Mouse (Mus musculus) limb, embryonic 14.5 days (tissue): ENCODE measurements at regions not wholly inside any gene's neighbourhood (a gene's known extent, or its start where the extent isn't known, plus 50 kb on each side); places are given as distances from the start of the nearest gene placed in this dataset.

Source experiments
- ATAC-seq: fragments of 200-750 bp; cut with Nextera tagmentation; 2 replicates; pipeline ENCODE4 v1.8.0; 2017; ENCODE audit warnings: low read depth, moderate number of reproducible peaks, moderate TSS enrichment; ENCODE audit not compliant: low FRiP score
- DNase-seq: peaks from one replicate; pipeline ENCODE4 v3.0.0-alpha.2; 2015; ENCODE audit warnings: low spot score
- H3K27ac ChIP-seq: fragments of 300-500 bp; sonication (generic); replicated peaks from 2 replicates; pipeline ENCODE4 v1.5.1; 2014; ENCODE audit warnings: low read depth, mild to moderate bottlenecking, low read length, moderate library complexity, mixed read lengths
- H3K27me3 ChIP-seq: fragments of 300-500 bp; sonication (generic); 2 replicates; pipeline ENCODE4 v1.6.1; 2014; ENCODE audit warnings: low read length, mixed read lengths; ENCODE audit not compliant: control insufficient read depth, insufficient read depth
- H3K36me3 ChIP-seq: fragments of 300-500 bp; sonication (generic); 2 replicates; pipeline ENCODE4 v1.6.1; 2014; ENCODE audit warnings: mild to moderate bottlenecking, low read length, moderate library complexity, mixed read lengths; ENCODE audit not compliant: control insufficient read depth, insufficient read depth
- H3K4me1 ChIP-seq: fragments of 300-500 bp; sonication (generic); 2 replicates; pipeline ENCODE4 v1.6.1; 2014; ENCODE audit warnings: antibody characterized with exemption, low read length, mixed read lengths; ENCODE audit not compliant: control insufficient read depth, insufficient read depth
- H3K4me2 ChIP-seq: fragments of 300-500 bp; sonication (generic); replicated peaks from 2 replicates; pipeline ENCODE4 v1.6.1; 2014; ENCODE audit warnings: low read depth, mild to moderate bottlenecking, low read length, moderate library complexity; ENCODE audit not compliant: severe bottlenecking
- H3K4me3 ChIP-seq: fragments of 300-500 bp; sonication (generic); replicated peaks from 2 replicates; pipeline ENCODE4 v1.5.1; 2014; ENCODE audit warnings: low read length
- H3K9ac ChIP-seq: fragments of 300-500 bp; sonication (generic); 2 replicates; pipeline ENCODE4 v1.6.1; 2014; ENCODE audit warnings: mild to moderate bottlenecking, low read depth, low read length, moderate library complexity; ENCODE audit not compliant: severe bottlenecking
- H3K9me3 ChIP-seq: fragments of 300-500 bp; sonication (generic); 2 replicates; pipeline ENCODE4 v1.6.1; 2016; ENCODE audit warnings: low read length; ENCODE audit not compliant: control insufficient read depth
- POLR2A ChIP-seq: fragments of 200-500 bp; IDR thresholded peaks from 2 replicates; pipeline ENCODE4 v1.8.0; 2012; ENCODE audit warnings: inconsistent platforms, mild to moderate bottlenecking, moderate library complexity, borderline replicate concordance; ENCODE audit not compliant: insufficient read depth, insufficient read length; ENCODE audit errors: extremely low read depth
- WGBS: fragments of 180-500 bp; shearing (Covaris S2); extraction: QIAGEN DNeasy Blood & Tissue Kit; methylation state at CpG from one replicate; pipeline ENCODE4 v1.1.7; 2014; 5-methylcytosine and 5-hydroxymethylcytosine counted together

GRCm38 (mm10) chr3:21553859-21554258 is 522.6 kb upstream of the Tbl1xr1 start:
- no peaks in the 10 kb centered on the region for H3K36me3 ChIP-seq
- no peak for ATAC-seq
- no peak for TF ChIP-seq POLR2A

GRCm38 (mm10) chr3:21557963-21558441 is 518.5 kb upstream of the Tbl1xr1 start:
- Histone ChIP-seq H3K4me1 (peaks cover 5% of the 10 kb centered on the region; the same call in 1 of the 2 replicates), H3K9ac (no peak overlapping the region), H3K27me3 (no peaks in the 10 kb centered on the region), H3K9me3 (no peaks in the 10 kb centered on the region), H3K4me3 (no peak overlapping the region), H3K27ac (no peak overlapping the region), H3K36me3 (no peaks in the 10 kb centered on the region), H3K4me2 (no peak overlapping the region)
- DNase-seq (peak; percentile 83), ATAC-seq (peak; percentile 47; the same call in 1 of the 2 replicates)
- no peak for TF ChIP-seq POLR2A
- WGBS, result 48% methylated on average over 12 of the region's 12 CpGs

More at GRCm38 (mm10) chr3:21553859-21554258, 522.6 kb upstream of the Tbl1xr1 start:
- Histone ChIP-seq H3K4me1 (peaks cover 5% of the 10 kb centered on the region; the same call in 1 of the 2 replicates), H3K9ac (no peak overlapping the region), H3K9me3 (no peaks in the 10 kb centered on the region), H3K4me2 (no peak overlapping the region), H3K27ac (no peak overlapping the region), H3K27me3 (no peaks in the 10 kb centered on the region), H3K4me3 (no peak overlapping the region)
- WGBS, result 56% methylated on average over 1 of the region's 1 CpGs
- DNase-seq, result no peak

GRCm38 (mm10) chr3:21562771-21563312 is 513.6 kb upstream of the Tbl1xr1 start:
- no peak for TF ChIP-seq POLR2A
- no peak overlapping the region for H3K4me2 ChIP-seq
- ATAC-seq (no peak), DNase-seq (no peak)
- H3K27me3 ChIP-seq, result no peaks in the 10 kb centered on the region
- H3K9me3 ChIP-seq, result no peaks in the 10 kb centered on the region
- H3K36me3 ChIP-seq, result no peaks in the 10 kb centered on the region
- 76% methylated on average over 2 of the region's 2 CpGs for WGBS
- no peak overlapping the region for H3K9ac ChIP-seq
- H3K4me3 ChIP-seq, result no peak overlapping the region
- H3K4me1 ChIP-seq, result peaks cover 19% of the 10 kb centered on the region
- H3K27ac ChIP-seq, result no peak overlapping the region

- Histone ChIP-seq H3K9ac (no peak overlapping the region), H3K27ac (no peak overlapping the region), H3K4me3 (no peak overlapping the region), H3K4me1 (peaks cover 16% of the 10 kb centered on the region), H3K27me3 (no peaks in the 10 kb centered on the region), H3K9me3 (no peaks in the 10 kb centered on the region), H3K4me2 (no peak overlapping the region), H3K36me3 (no peaks in the 10 kb centered on the region)
- ATAC-seq (no peak), DNase-seq (no peak)
- TF ChIP-seq POLR2A, result no peak
- WGBS, result 43% methylated on average over 3 of the region's 3 CpGs
These were observed 513.0 kb upstream of the Tbl1xr1 start for GRCm38 (mm10) chr3:21563454-21563853.

GRCm38 (mm10) chr3:21564211-21564781 is 512.2 kb upstream of the Tbl1xr1 start:
- Histone ChIP-seq H3K27ac (peak overlapping the region; percentile 62), H3K9ac (no peak overlapping the region), H3K27me3 (no peaks in the 10 kb centered on the region), H3K36me3 (no peaks in the 10 kb centered on the region), H3K4me2 (no peak overlapping the region; the same call in 1 of the 2 replicates), H3K4me3 (no peak overlapping the region), H3K4me1 (peaks cover 14% of the 10 kb centered on the region), H3K9me3 (no peaks in the 10 kb centered on the region)
- WGBS, result 7% methylated on average over 3 of the region's 3 CpGs
- ATAC-seq (peak; percentile 86), DNase-seq (peak; percentile 72)
- TF ChIP-seq POLR2A, result no peak
